Mouse (Mus musculus) neural tube, embryonic 11.5 days (tissue): ENCODE measurements around the gene Fam222a. TPM values are rescaled to one million over a fixed set of nuclear protein-coding genes. Genes with fewer than 3 reads are reported as not detected.

Source experiments
- polyA plus RNA-seq: library from polyadenylated mRNA; unstranded; fragments of >200 nt; fragmentation: Nextera tagmentation; extraction: Ambion mirVana; gene quantifications from 2 replicates; pipeline ENCODE4 v1.2.1, GENCODE M21; 2014

Fam222a gene
- polyA plus RNA-seq, 1 experiment from 2014 or later, result 7.5 TPM

Other genes with a start within 250 kb of the Fam222a start
- 109 and 120 TPM in 2 replicates for gene Kctd10, start 187.5 kb upstream of the Fam222a start, polyA plus RNA-seq
- 57.5 and 60.5 TPM in 2 replicates for gene Ube3b, start 187.4 kb upstream of the Fam222a start, polyA plus RNA-seq
- 25.1 and 29.2 TPM in 2 replicates for gene Mmab, start 124.0 kb upstream of the Fam222a start, polyA plus RNA-seq
- 64.1 and 66.5 TPM in 2 replicates for gene Mvk, start 123.7 kb upstream of the Fam222a start, polyA plus RNA-seq
- 0.32 and 0.81 TPM in 2 replicates for gene Trpv4, start 90.4 kb downstream of the Fam222a start, polyA plus RNA-seq
- 68.9 and 72.6 TPM in 2 replicates for gene Gltp, start 123.0 kb downstream of the Fam222a start, polyA plus RNA-seq
- gene Tchp, start 139.7 kb downstream of the Fam222a start, polyA plus RNA-seq, result 12.8 and 14.3 TPM in 2 replicates
- 75.4 and 88.6 TPM in 2 replicates for gene Ankrd13a, start 206.7 kb downstream of the Fam222a start, polyA plus RNA-seq
- 35.1 and 46.9 TPM in 2 replicates for gene Git2, start 207.5 kb downstream of the Fam222a start, polyA plus RNA-seq